Mouse (Mus musculus) splenic B cell, adult 2 months (primary cell): ENCODE results near the gene Bglap3.
"Not testable (repeated sequence)": the region's sequence is repeated elsewhere in the genome, so short reads cannot be mapped to it uniquely, and the experiment has no call there.

Experiments used
- DNase-seq: peaks from one replicate; pipeline ENCODE4 v3.0.0-alpha.2; 2011; ENCODE audit warnings: low read depth, low spot score
- H3K27me3 ChIP-seq: 2 replicates; pipeline ENCODE4 v1.6.1; 2012; ENCODE audit warnings: mild to moderate bottlenecking, low read length, moderate library complexity, mixed read lengths; ENCODE audit not compliant: control insufficient read depth, poor library complexity, insufficient read depth, severe bottlenecking
- H3K36me3 ChIP-seq: 2 replicates; pipeline ENCODE4 v1.6.1; 2012; ENCODE audit warnings: mild to moderate bottlenecking, low read length, moderate library complexity, mixed read lengths; ENCODE audit not compliant: control insufficient read depth, poor library complexity, insufficient read depth, severe bottlenecking

Gene Bglap3

DNA sequence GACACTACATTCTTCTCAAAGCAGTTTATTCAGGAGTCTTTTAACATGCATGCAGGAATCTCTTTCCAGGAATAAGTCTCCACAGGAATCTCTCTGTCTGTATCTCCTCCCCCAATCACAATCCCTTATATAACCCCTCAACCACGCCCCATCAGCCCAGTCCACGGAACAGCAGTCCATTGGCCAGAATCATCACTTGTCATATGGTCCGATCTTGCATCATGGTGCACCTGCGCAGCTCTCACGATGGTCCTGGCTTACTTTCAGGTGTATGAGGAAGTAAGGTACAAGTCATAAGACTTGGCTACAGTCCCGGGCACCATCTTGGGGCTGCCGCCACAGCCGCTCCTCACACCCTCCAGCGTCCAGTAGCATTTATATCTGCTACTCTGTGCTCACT lies at the start of gene Bglap3:
Gene Bglap3 (minus strand): TSS at position 101 of the 400 bp plus-strand sequence.
- not testable (repeated sequence) for DNase-seq, H3K36me3 ChIP-seq, H3K27me3 ChIP-seq

- H3K27me3 ChIP-seq, result no peaks in the 10 kb centered on the region
- DNase-seq, result no peak
Observed at GRCm38 (mm10) chr3:88422020-88422720, 49.6 kb upstream of the Bglap3 start.

GRCm38 (mm10) chr3:88420771-88421170 lies 48.2 kb upstream of the Bglap3 start:
- H3K36me3 ChIP-seq, result no peaks in the 10 kb centered on the region; the same call in 1 of the 2 replicates
- no peak for DNase-seq
- no peaks in the 10 kb centered on the region for H3K27me3 ChIP-seq

More at GRCm38 (mm10) chr3:88422020-88422720, 49.6 kb upstream of the Bglap3 start:
- no peaks in the 10 kb centered on the region; the same call in 1 of the 2 replicates for H3K36me3 ChIP-seq

GRCm38 (mm10) chr3:88418016-88418415 lies 45.5 kb upstream of the Bglap3 start:
- Histone ChIP-seq H3K36me3 (no peaks in the 10 kb centered on the region; the same call in none of the 2 replicates), H3K27me3 (no peaks in the 10 kb centered on the region)
- no peak for DNase-seq

DNA sequence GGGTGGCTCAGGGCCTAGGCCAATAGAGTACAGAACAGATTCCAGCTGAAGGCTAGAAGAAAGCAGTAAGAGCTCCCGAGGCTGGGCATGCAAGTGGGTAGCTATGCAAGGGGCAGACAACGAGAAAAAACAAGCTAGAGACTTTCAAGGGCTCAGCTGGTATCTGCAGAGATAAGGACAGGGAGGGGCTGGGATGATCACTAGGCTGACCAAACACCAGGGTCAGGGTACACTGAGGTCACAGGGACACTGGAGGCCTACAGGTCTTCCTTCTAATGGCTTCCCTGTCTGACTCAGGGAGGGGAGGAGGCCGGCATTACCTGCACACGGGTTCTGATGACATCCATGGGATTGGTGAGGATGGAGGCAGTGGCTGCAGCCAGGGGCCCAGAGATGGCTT lies 43.1 kb upstream of the Bglap3 start:
- Histone ChIP-seq H3K36me3 (no peaks in the 10 kb centered on the region; the same call in none of the 2 replicates), H3K27me3 (no peaks in the 10 kb centered on the region)
- DNase-seq, result no peak

DNA sequence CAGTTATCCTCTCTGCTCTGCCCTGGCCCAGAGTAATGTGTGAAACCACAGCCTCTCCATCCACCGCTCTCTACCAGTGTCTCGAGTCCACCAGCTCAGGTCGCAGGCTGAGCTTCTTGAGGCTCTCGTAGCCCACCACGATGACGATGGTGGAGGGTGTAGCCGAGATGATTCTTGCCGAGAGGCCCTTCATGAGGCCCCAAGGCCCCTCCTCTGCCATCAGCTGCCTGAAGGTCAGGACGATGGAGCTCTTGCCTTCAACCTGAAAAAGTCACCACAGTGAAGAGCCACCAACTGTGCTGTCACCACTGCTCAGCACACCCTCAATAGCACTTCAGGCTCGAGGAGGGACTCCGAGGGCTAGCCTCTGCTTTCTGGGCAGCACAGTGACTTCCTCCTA lies 40.1 kb upstream of the Bglap3 start:
- Histone ChIP-seq H3K36me3 (no peaks in the 10 kb centered on the region; the same call in 1 of the 2 replicates), H3K27me3 (no peaks in the 10 kb centered on the region)
- DNase-seq, result no peak

DNA sequence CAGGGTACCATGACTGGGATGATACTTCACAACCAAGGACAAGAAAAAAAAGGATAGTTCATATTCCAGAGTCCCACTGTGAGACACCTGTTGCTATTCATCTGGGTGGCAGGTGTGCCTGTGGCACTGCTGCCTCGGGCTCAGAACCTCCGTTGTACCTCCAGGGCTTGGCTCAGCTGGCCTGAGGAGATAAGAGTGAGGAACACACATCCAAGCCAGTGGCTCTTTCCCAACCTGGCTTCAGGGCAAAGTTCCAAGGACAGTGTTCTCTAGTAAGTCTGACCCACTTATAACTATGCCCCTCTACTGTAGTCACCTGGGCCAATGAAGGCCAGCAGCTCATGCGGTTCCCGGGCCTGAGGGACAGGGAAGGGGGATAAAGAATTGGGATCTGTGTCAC lies 39.1 kb upstream of the Bglap3 start:
- no peak for DNase-seq
- no peaks in the 10 kb centered on the region for H3K27me3 ChIP-seq
- no peaks in the 10 kb centered on the region; the same call in 1 of the 2 replicates for H3K36me3 ChIP-seq

- H3K27me3 ChIP-seq, result no peaks in the 10 kb centered on the region
- DNase-seq, result no peak
- no peaks in the 10 kb centered on the region; the same call in 1 of the 2 replicates for H3K36me3 ChIP-seq
Observed at GRCm38 (mm10) chr3:88410645-88411031, 38.1 kb upstream of the Bglap3 start.

GRCm38 (mm10) chr3:88409741-88410644 lies 37.5 kb upstream of the Bglap3 start, which contains the start of gene Pmf1:
Gene Pmf1, minus strand, starts transcription at chr3:88410331.
- Histone ChIP-seq H3K36me3 (no peaks in the 10 kb centered on the region), H3K27me3 (no peaks in the 10 kb centered on the region)
- DNase-seq, result peak; percentile 92

DNA sequence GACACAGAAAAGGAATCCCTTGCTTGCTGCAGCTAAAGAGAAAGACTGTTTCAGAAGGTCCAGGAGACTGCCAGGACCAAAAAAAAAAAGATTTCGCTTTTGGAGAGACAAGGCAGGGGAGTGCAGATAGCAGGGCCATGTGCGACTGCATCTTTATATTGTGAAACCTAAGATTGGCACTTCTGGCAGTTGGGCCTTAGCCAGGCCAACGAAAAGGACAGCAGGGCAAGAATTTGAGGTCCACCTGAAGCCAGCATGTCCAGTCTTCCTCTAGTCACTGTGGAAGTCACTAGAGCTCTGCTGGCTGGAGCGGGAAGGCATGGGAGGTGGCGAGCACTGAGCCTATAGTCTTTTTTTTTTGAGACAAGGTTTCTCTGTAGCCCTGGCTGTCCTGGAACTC lies 36.4 kb upstream of the Bglap3 start:
- H3K27me3 ChIP-seq, result no peaks in the 10 kb centered on the region
- no peak for DNase-seq
- H3K36me3 ChIP-seq, result no peaks in the 10 kb centered on the region

DNA sequence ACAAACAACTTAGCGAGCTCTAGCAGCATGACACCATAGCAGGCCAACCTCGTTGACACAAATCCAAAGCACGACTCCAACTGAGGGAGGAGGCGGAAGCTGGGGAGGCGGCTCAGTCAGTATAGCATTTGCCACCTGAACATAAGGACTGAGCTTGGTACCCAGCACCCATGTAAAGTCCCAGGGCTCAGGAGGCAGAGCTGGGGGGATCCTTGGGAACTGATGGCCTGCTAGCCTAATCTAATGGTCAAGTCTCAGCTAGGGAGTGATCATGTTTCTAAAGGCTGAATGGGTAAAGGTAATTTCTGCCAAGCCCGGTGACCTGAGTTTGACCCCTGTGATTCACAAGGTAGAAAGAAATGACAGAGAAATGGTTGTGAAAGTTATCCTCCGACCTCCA lies 35.0 kb upstream of the Bglap3 start:
- no peaks in the 10 kb centered on the region for H3K27me3 ChIP-seq
- H3K36me3 ChIP-seq, result no peaks in the 10 kb centered on the region
- no peak for DNase-seq

GRCm38 (mm10) chr3:88407090-88407489 lies 34.5 kb upstream of the Bglap3 start:
- peak; percentile 92 for DNase-seq
- Histone ChIP-seq H3K27me3 (no peaks in the 10 kb centered on the region), H3K36me3 (no peaks in the 10 kb centered on the region)

GRCm38 (mm10) chr3:88403522-88404230 lies 31.1 kb upstream of the Bglap3 start:
- no peaks in the 10 kb centered on the region for H3K27me3 ChIP-seq
- no peak for DNase-seq
- no peaks in the 10 kb centered on the region for H3K36me3 ChIP-seq

GRCm38 (mm10) chr3:88398666-88399065 lies 26.1 kb upstream of the Bglap3 start:
- Histone ChIP-seq H3K27me3 (no peaks in the 10 kb centered on the region), H3K36me3 (no peaks in the 10 kb centered on the region)
- DNase-seq, result no peak
